Mouse (Mus musculus) left cerebral cortex, adult 9 months (tissue): ENCODE measurements around the gene Slc25a43.
"Not testable (repeated sequence)": the region's sequence is repeated elsewhere in the genome, so short reads cannot be mapped to it uniquely, and the experiment has no call there.

Source experiments
- DNase-seq, 2 experiments: peaks; one replicate each; pipeline ENCODE4 v3.0.0; 2022; ENCODE audit warnings: low spot score in 2 of 2

Slc25a43 gene

DNA sequence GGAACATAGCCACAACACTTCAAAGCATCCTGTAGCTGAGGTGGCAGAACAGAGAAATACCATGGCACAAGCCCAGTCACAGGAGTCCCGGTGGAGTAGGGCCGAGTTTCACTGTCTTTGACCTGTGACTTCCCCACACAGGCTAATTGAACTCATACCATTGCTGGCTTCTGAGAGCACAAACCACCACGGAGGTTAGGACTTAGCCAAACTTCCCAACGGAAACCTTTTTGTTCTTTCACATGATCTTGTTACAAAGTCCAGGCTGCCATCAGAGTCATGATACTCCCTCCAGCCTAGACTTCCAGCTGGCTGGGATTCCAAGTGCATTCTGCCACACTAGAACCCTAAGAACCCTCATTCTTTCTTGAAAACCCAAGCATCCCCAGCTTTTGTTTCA lies 34.2 kb downstream of the Slc25a43 start:
- no peak for DNase-seq

DNA sequence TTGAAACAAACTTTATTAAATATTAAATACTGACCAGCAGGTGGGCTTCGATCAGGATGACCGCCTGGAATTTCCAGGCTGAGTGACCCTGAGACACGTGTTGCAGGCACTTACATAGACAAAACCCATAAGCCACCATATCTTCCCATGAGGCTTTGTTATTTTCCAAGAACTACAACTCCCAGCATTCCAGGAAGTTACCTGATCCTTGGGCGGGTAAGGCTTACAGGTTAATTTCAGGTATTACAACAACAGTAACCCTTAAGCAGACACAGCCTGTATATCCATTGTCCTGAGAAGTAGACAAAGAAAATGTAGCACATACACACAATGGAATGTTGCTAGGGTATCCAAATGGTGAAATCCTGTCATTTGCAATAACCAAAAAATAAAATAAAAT lies 45.9 kb downstream of the Slc25a43 start:
- no peak for DNase-seq

DNA sequence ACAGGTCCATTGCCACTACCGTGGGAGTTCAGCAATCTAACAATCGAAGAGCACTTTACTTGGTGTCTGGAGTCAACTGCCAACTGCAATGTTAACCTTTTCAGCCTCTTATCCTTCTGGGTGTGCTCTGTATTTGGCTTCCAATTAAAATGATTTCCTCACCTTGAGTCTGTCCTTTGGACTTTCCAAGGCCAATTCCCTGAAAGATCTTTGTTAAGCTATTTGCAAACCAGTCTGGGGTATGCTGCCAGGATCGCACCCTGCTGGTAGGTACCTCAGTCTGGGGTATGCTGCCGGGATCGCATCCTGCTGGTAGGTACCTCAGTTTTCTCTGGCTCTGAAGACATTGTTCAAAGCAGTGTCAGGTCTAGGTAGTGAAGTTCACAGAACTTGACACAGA lies 51.1 kb downstream of the Slc25a43 start:
- no peak for DNase-seq

DNA sequence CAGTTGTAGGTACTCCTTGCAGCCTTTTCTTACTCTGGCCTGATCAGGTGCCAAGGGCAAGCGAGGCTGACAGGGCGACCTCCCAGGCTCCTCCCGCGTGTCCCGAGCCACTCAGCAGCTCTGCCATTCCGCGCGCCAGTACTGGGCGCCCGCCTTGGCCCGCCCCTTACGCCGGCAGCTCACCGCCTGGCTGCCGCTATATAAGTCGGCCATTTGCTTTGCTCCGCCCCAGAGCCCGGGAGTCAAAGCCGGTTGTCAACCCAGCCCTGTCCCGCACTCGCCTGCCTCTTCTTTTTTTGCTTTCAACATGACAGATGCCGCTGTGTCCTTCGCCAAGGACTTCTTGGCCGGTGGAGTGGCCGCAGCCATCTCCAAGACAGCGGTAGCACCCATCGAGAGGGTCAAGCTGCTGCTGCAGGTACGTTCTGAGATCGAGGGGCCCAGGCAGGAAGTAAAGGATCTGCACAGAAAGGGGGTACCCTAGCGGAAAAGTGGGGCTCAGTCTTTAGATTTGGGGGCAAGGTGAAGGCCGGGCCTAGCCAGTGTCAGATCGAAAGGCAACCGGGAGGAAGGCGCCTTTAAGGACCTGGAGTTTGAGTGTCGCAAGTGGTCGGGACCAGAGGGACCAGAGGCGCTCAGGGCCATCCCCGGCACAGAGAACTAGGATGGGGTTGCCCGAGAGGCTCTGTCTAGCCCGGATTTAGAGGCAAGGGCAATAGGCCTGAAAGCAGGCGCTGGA lies 52.1 kb downstream of the Slc25a43 start, which contains the start of gene Slc25a5:
TSS of gene Slc25a5 (plus strand) at position 228 of the 739 bp plus-strand sequence.
- DNase-seq = peak; percentile 65 to 77

DNA sequence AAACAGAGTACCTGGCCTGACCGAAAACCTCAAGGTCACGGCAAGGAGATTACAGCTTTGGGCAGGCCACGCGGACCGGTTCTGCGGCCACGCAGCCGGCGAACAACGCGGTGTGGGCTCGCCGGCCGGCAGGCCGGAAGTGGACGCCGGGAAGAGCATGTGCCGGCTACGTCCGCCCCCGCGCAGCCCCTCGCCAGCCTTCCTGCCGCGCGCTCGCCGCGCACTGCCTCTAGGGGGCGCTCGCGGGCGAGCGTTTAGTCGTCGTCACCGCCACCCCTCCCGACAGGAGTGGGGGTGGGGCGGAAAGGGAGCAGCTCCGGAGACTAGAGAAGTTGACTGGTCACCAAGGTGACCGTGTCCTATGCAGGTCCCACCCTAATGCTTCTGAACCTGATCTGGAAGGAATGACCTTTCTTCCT lies 52.7 kb downstream of the Slc25a43 start:
- peak; percentile 58 to 89 for DNase-seq

DNA sequence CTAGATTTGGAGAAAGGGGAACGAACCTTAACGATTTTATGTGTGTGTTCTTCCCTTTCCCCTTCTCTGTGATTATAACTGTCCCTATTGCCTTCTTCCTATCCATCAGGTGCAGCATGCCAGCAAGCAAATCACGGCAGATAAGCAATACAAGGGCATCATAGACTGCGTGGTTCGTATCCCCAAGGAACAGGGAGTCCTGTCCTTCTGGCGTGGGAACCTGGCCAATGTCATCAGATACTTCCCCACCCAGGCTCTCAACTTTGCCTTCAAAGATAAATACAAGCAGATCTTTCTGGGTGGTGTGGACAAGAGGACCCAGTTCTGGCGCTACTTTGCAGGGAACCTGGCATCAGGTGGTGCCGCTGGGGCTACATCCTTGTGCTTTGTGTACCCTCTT lies 53.3 kb downstream of the Slc25a43 start:
- DNase-seq = not testable (repeated sequence)

DNA sequence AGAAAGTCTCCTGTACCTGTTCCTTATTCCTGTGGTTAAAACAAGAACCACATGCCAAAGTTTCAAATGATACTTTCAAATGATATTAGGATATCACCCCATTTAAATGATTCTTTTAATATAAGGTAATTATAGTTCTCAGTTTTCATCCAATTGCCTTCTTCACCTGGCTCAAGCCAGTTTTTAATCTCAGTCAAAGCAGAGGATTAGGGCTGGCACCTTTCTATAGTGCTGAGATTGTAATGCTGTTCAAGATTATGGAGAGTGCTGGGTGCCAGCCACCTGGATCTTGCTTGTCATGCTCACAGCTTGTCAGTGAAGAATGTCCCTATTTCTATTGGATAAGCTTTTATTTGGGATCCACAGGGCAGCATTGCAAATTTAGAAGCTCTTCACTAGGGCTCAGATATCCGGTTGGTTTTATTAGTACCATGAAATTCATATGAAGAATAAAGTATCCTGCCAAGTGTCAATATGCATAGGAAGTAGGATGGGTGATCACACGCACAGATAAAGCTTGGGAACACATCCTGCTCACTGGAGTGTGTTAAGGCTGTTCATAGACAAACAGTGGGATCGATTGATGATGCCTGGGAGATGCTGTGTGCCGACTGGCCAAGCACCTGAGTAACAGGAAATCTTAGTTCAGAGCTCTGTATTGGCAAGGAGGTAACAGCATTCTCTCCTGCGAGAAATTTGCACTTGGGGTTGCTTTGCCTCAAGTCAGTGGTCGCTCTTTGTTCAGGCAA lies 55.8 kb downstream of the Slc25a43 start:
- DNase-seq = no peak

DNA sequence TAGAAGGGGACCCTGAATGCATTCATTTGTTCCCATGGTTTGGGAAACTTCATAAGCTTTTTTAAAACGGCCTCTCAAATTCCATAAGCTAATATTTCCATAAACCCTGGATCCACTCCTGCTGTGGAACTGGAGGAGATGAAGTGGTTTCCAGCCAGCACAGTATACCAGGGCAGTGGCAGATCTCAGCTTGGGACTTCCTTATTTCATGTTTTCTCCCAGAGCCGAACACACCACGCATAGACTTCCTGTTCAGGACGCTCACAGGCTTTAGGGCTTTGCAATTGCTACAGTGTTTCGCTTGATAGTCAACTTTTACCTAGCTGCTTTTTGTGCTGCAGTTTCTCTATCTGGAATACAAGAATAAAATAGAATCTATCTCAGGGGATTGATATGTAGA lies 59.7 kb downstream of the Slc25a43 start:
- DNase-seq = no peak

DNA sequence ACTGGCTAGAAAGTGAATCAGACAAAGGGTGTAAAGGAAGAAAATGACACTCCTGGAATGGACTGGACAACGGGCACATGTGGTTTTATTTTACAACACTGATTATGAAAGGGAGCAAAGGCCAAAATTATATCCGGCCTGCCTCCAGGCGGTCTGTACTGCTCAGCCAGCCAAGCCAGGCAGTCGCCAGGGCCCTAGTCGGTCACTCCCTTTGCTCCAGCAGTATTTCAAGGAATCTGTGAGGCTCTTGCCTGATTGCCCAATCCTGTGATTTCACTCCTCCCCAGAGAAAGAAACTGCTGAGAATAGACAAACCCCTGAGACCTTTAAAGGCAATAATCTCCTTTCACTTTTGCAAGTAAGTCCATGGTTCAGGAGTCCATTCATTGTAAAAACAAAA lies 60.7 kb downstream of the Slc25a43 start:
- DNase-seq = no peak

DNA sequence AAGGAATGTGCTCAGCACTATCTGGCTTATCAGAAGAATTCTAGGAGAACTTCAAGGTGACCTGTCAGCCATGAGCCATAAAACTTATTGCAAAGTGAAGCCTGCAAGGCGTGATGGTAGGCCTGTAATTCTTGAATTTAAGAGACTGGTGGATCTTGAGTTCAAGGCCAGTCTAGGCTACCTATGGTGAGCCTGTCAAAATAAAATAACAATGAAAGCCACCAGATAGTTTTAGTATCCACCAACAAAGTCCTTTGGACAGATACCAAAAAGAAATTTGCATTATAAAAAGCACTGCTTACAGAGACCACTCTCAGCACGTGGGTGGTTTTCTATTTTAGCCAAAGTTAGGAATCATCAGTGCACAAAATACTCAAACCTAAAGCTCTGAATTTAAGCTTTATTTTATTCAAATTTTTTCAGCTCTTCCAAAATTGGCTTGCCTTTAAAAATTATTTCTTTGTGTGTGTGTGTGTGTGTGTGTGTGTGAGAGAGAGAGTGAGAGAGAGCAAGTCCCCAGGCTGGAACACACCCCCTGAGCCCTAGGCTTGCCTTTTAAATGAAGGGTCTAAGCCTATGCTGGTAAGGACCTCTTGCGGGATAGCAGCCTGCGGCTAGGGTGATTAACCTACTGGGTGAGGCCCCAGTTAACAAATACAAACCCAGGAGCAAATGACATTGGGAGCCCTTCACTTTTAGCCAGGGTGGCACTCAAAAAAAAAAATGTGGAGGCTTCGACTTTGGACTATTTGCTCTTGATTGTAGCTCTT lies 62.2 kb downstream of the Slc25a43 start:
- no peak for DNase-seq

DNA sequence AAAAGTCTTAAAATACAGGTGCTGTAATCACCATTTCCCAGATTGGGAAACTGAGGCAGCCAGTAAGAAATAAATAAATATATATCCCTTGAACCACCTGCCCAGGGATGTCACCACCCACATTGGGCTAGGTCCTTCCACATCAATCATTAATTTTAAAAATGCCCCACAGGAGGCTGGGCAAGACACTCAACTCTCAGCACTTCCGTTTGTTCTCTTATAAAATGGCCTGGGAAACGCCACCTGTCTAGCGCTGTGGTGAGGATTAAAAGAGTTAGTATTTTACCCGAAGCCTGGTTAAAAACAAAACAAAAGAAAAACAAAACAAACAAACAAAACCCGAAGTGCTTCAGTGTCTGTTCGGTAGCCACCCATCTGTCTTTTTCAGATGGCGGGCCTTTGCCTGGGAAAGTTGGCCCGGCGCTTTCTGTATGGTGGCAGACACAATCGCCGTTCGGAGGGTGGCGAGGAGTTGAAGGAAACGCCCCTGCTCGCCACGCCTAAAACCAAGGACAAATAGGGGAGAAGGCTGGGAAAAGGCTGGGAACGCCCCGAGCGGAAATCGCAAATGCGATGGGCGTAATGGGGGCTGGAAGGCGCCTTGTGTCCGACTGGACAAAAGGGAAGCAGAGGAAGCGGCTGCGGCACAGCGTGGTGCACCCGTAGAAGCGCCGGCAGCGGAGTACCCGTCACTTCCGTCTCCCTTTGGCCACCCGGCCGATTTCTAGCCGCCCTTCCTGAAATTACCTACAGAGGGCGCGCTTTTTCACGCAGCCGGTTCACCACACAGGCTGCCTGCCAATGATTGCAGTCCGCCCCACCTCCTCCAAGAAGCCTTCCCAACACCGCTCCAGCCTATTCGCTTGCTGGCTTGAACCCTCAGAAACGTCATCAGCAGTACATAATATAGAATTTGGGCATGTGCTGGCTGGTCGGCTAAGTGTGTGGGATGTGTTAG lies 64.2 kb downstream of the Slc25a43 start:
- peak; percentile 70 to 93 for DNase-seq

DNA sequence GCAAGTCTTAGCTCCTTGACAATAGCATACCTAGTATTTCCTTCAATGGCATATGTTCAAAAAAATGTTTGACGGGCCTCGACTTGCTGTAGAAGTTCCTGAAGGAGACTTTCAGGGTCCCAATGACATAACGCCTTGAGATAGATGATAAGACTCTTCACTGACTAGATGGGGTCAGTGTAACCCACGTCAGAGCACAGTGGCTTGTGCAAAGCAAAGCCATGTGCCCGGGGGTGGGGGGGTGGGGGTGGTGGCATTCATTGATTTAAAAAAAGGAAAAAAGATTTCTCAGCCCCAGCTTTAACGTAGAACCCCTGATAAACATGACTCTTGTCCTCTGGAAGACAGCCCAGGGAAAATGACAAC lies 64.8 kb downstream of the Slc25a43 start:
- DNase-seq = no peak

DNA sequence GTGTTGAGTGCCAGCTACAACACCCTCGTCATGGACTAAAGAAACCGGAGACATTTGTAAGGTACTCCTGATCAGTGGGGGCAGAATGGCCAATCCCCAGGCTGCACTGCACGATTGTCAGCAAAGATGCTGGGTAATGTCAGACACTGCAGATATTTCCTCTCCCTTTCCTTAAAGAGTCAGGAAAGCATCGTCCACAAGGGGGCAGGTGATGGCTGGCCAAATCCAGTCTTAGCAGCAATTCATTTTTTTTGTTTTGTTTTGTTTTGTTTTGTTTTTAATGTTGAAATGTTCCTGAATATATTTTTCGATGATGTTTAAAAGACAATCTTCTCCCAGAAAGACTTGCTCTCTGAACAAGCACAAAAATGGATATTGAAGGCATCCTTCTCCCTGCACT lies 67.9 kb downstream of the Slc25a43 start:
- peak in 1 of 2 experiments; percentile 24 for DNase-seq

DNA sequence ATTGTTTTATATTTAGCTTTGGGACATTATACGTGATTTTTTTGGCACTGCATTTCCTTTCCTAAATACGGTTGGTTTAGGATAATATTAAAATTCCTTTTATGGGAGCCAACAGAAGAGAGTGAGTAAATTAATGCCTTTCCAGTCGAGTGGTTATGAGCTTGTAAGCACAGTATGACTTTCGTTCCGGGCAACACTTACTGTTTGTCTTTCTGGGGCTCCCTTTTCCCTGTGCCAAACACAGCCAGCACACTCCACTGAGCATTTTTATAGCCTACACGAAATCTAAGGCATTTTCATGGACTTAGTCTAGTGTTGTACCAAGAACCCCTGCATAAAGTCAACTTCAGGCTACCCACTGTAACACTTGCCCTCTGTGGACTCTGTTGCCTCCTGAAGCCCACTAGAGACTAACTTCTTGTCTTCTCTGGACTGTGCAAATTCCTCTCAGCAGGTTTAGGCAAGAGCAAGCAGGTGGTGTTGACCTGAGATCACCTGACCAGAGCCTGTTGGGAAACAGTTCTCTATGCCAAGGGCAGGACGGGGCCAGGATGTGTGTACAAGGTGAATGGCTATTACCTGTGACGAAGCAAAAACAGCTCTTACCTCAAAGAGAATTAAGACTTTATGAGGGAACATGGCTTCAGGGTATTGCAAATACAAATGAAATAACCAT lies 70.8 kb downstream of the Slc25a43 start:
- no peak for DNase-seq

DNA sequence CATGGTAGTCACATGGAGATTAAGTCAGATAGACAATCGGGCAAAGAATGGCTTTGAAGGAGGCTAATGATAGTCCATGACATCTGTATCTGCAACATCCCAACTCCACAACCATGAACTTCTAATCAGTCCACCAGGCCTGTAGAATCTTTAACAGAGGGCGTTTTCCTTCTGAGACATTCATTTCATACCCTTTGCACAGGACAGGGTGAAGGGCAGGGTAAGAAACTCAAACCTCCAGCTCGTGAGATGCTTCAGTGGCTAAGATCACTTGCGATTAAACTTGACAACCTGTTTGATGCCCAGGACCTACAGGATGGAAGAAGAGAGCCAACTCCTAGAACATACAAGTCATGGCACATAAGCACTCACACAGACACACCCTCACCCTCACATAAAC lies 71.6 kb downstream of the Slc25a43 start:
- DNase-seq = no peak

DNA sequence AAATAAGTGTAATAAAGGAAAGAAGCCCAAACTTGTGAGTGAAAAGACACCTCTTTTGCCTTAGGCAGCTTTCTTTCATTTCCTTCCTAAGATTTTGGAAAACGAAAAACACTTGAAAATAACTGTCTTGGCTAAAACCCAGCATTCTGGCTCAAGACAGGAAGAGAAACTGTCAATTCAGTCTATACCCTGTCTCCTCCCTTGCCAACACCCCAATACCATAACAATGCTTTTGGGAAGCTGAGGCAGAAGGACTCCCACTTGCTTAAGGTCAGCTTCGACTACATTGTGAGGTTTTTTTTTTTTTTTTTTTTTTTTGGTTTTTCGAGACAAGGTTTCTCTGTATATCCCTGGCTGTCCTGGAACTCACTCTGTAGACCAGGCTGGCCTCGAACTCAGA lies 72.0 kb downstream of the Slc25a43 start:
- no peak for DNase-seq

DNA sequence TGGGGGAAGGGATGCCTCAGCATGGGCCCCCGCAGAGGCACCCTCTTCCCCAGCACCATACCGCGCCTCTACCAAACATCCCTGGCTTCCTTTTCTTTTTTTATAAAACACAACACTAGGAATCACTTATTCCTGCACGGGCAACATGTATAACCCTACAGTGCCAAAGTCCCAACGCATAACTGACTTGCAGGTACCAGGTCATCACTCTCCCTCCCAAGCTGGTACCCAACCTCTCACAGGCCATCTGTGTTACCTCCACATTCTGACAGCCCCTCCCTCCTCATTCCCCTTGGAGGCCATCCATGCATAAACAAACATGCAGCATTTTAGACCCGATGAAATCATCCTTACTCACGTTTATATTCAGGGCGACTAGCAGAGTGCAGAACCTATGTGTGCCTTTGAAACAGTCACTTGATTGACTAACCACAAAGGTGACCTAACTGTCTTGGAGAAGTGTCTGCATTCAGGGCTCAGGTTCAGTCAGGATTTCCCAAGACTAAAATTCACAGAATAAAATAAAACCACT lies 73.0 kb downstream of the Slc25a43 start:
- no peak for DNase-seq

DNA sequence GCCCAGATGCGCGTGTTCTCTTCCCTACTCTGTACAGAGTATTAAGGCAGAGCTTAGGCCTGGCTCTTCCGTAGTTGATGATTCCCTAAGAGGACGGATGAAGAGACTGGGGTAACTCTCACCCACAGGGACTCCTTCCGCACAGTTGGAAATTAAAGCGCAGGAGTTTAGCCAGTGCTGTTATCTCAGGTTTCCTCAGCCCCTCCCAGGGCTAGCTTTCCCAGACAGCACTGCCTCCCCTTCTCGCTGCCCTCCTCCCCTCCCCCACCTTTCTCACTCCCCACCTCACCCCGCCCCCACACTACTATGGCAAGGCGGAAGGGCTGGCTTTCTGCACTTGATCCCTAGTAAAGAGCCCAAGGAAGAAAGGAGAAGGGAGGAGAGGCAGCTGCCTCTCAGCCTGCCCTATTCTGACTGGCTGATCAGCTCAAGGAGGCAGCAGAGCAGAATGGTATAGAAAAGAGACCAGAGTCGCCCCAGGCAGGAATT lies 73.5 kb downstream of the Slc25a43 start:
- no peak for DNase-seq

DNA sequence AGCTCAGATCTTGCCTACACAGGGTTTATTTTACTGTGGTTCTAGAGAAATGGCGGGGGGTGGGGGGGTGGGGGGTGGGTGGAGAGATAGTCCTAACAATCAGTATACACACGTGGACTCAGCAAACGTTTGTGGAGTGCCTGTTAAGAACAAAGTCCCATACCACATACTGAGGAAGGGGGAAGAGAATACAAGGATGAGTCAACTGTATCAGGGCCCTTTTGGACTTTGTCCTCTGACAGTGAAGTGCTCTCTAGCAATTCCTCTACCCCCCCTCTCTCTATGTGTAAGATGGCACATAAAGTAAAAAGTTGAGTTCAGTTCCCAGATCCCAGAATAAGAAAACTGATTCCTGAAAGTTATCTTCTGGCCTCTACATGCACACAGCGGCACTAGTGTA lies 76.1 kb downstream of the Slc25a43 start:
- no peak for DNase-seq

DNA sequence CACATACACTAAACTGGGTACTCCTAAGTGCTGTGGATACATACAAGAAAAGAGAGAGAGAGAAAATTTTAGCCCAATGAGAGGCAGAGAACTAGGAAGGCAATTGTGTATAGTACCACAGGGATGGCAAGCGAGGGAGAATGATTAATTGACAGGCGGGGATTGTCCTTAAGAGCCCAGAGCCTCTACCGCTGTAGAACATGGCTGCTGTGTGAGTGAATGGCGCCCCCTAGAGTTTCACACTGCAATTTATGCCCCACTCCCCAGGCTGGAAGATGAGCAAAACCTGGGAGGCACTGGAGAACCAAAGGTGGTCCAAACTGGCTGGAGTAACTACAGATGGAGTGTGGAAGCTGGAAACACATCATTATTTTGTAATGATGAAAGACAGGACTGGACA lies 76.7 kb downstream of the Slc25a43 start:
- peak in 1 of 2 experiments; percentile 30 for DNase-seq
